Mouse (Mus musculus): Measurements from ENCODE around the gene Rimbp2.

DNA sequence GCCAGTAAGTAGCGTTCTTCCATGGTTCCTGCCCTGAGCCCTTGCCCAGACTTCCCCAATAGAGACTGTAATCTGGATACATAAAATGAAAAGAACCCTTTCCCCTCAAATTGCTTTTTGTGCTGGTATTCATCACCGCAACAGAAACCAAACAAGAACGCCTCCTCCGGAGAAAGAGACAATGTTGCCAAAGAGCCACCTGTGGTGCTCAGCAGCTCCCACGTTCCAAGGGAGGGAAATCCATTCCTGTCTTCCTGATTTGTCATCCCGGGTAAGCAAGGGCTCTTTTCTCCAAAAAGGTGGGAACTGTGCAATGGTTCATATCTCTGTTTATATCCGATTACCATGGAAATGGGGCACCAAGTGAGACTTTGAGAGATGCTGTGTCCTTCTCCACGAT, 119.2 kb downstream of the Rimbp2 start:
- TF ChIP-seq CTCF (IDR thresholded peaks at IDR 0.05; ENCODE audit: control insufficient read depth, insufficient read depth, insufficient replicate concordance, low read depth, low read length) (no peak), POLR2A (IDR thresholded peaks at IDR 0.05; ENCODE audit: control insufficient read depth, low read depth, low read length) (no peak)

Measured in testis, adult 2 months (tissue).